Mouse (Mus musculus) right cerebral cortex, postnatal 4 days (tissue): ENCODE results near the gene Brsk1.
A peak's percentile ranks its signal among the peaks of the same experiment; 100 is the strongest.

Experiments used
- DNase-seq: peaks from one replicate; pipeline ENCODE4 v3.0.0-alpha.2; 2022

The Brsk1 gene

GRCm38 (mm10) chr7:4670655-4671255, 19.6 kb upstream of the Brsk1 start:
- DNase-seq, result no peak

GRCm38 (mm10) chr7:4671956-4672355, 18.4 kb upstream of the Brsk1 start:
- DNase-seq, result no peak

GRCm38 (mm10) chr7:4674114-4674731, 16.2 kb upstream of the Brsk1 start:
- no peak for DNase-seq

- DNase-seq, result no peak
Observed at GRCm38 (mm10) chr7:4675200-4675599, 15.2 kb upstream of the Brsk1 start.

GRCm38 (mm10) chr7:4683307-4683706, 7.1 kb upstream of the Brsk1 start:
- no peak for DNase-seq

GRCm38 (mm10) chr7:4684203-4684602, 6.2 kb upstream of the Brsk1 start:
- no peak for DNase-seq

- DNase-seq, result peak; percentile 76
Observed at GRCm38 (mm10) chr7:4684632-4685417, 5.6 kb upstream of the Brsk1 start, which contains the start of gene Hspbp1. Gene Hspbp1, minus strand, starts transcription at chr7:4685068.

GRCm38 (mm10) chr7:4690951-4691653, 698 bp downstream of the Brsk1 start:
- peak; percentile 43 for DNase-seq

- DNase-seq, result no peak
Observed at GRCm38 (mm10) chr7:4693004-4693403, 2.6 kb downstream of the Brsk1 start.

- DNase-seq, result no peak
Observed at GRCm38 (mm10) chr7:4702334-4702733, 11.9 kb downstream of the Brsk1 start.

- DNase-seq, result no peak
Observed at GRCm38 (mm10) chr7:4703195-4703594, 12.8 kb downstream of the Brsk1 start.

GRCm38 (mm10) chr7:4705098-4705497, 14.7 kb downstream of the Brsk1 start:
- DNase-seq, result peak; percentile 58

- DNase-seq, result no peak
Observed at GRCm38 (mm10) chr7:4712594-4712993, 22.2 kb downstream of the Brsk1 start.

- no peak for DNase-seq
Observed at GRCm38 (mm10) chr7:4716955-4717354, 26.6 kb downstream of the Brsk1 start.

GRCm38 (mm10) chr7:4719276-4719675, 28.9 kb downstream of the Brsk1 start:
- DNase-seq, result no peak

- DNase-seq, result peak; percentile 40
Observed at GRCm38 (mm10) chr7:4723508-4723907, 33.1 kb downstream of the Brsk1 start.

GRCm38 (mm10) chr7:4724359-4724758, 34.0 kb downstream of the Brsk1 start:
- DNase-seq, result no peak

- DNase-seq, result no peak
Observed at GRCm38 (mm10) chr7:4725169-4725568, 34.8 kb downstream of the Brsk1 start, which contains the start of gene Tmem150b. Gene Tmem150b, minus strand, starts transcription at chr7:4725249.

- no peak for DNase-seq
Observed at GRCm38 (mm10) chr7:4731090-4731489, 40.7 kb downstream of the Brsk1 start.

- no peak for DNase-seq
Observed at GRCm38 (mm10) chr7:4732968-4733392, 42.6 kb downstream of the Brsk1 start.

GRCm38 (mm10) chr7:4739041-4739543, 48.7 kb downstream of the Brsk1 start:
- no peak for DNase-seq

- peak; percentile 90 for DNase-seq
Observed at GRCm38 (mm10) chr7:4739544-4740275, 49.3 kb downstream of the Brsk1 start, which contains the start of gene Kmt5c. Gene Kmt5c, plus strand, starts transcription at chr7:4740115.
